Mouse (Mus musculus) frontal cortex, adult 2 months (tissue): Measurements from ENCODE around the gene Slc12a9. TPM values are rescaled to one million over a fixed set of nuclear protein-coding genes. Genes with fewer than 3 reads are reported as not detected.

ENCODE experiments used
- DNase-seq, 2 experiments: peaks; one replicate each; pipeline ENCODE4 v3.0.0; 2022; ENCODE audit warnings: low spot score in 1 of 2; ENCODE audit errors: extremely low spot score in 1 of 2
- polyA plus RNA-seq: library from polyadenylated mRNA; depleted of rRNA; stranded (reverse); fragments of >200 nt; gene quantifications from 2 replicates; pipeline ENCODE4 v1.2.3, GENCODE M21; 2012

The Slc12a9 gene
- polyA plus RNA-seq, 1 experiment = 34.6 TPM

- peak in 1 of 2 experiments; percentile 63 for DNase-seq
Observed at GRCm38 (mm10) chr5:137314193-137315083, 19.0 kb downstream of the Slc12a9 start, which contains the start of gene Trip6. TSS of gene Trip6 (minus strand) at chr5:137314404.

- no peak for DNase-seq
Observed at GRCm38 (mm10) chr5:137313466-137314192, 19.8 kb downstream of the Slc12a9 start.

- no peak for DNase-seq
Observed at GRCm38 (mm10) chr5:137308356-137308755, 25.0 kb downstream of the Slc12a9 start.

GRCm38 (mm10) chr5:137307071-137307912, 26.1 kb downstream of the Slc12a9 start, which contains the start of gene Srrt:
TSS of gene Srrt (minus strand) at chr5:137307674.
- peak; percentile 89 to 96 for DNase-seq

- DNase-seq = no peak
Observed at GRCm38 (mm10) chr5:137306439-137307005, 26.9 kb downstream of the Slc12a9 start.

- peak in 1 of 2 experiments; percentile 59 for DNase-seq
Observed at GRCm38 (mm10) chr5:137305822-137306221, 27.6 kb downstream of the Slc12a9 start.

GRCm38 (mm10) chr5:137304816-137305215, 28.6 kb downstream of the Slc12a9 start:
- no peak for DNase-seq

GRCm38 (mm10) chr5:137304165-137304564, 29.2 kb downstream of the Slc12a9 start:
- no peak for DNase-seq

GRCm38 (mm10) chr5:137303609-137304008, 29.8 kb downstream of the Slc12a9 start:
- DNase-seq = no peak

GRCm38 (mm10) chr5:137301253-137301652, 32.1 kb downstream of the Slc12a9 start:
- DNase-seq = no peak

- DNase-seq = no peak
Observed at GRCm38 (mm10) chr5:137299240-137299639, 34.2 kb downstream of the Slc12a9 start.

GRCm38 (mm10) chr5:137297126-137297525, 36.3 kb downstream of the Slc12a9 start:
- DNase-seq = no peak

GRCm38 (mm10) chr5:137295712-137296111, 37.7 kb downstream of the Slc12a9 start:
- no peak for DNase-seq

GRCm38 (mm10) chr5:137295296-137295695, 38.1 kb downstream of the Slc12a9 start:
- DNase-seq = no peak

- DNase-seq = no peak
Observed at GRCm38 (mm10) chr5:137294744-137295093, 38.7 kb downstream of the Slc12a9 start.

- DNase-seq = peak; percentile 93 to 96
Observed at GRCm38 (mm10) chr5:137293839-137294743, 39.3 kb downstream of the Slc12a9 start, which contains the start of gene Ufsp1. TSS of gene Ufsp1 (plus strand) at chr5:137294629.

- DNase-seq = peak in 1 of 2 experiments; percentile 77
Observed at GRCm38 (mm10) chr5:137293282-137293681, 40.1 kb downstream of the Slc12a9 start.

GRCm38 (mm10) chr5:137291381-137291926, 41.9 kb downstream of the Slc12a9 start:
- no peak for DNase-seq

- DNase-seq = no peak
Observed at GRCm38 (mm10) chr5:137290677-137291076, 42.7 kb downstream of the Slc12a9 start.
